Comparison of ENCODE assay signal across 8 mouse cellular contexts in genomic region chr6:128299292-128300133, GRCm38 (mm10). TPM values are rescaled to one million over a fixed set of nuclear protein-coding genes. Genes with fewer than 3 reads are reported as not detected.
DNase-seq lines count a peak whose midpoint lies in the region; ATAC-seq and TF ChIP-seq lines count a peak whose summit lies in the region.

No protein-coding gene starts in this region.

- ATAC-seq in kidney, embryonic 14.5 days (ENCODE audit: low FRiP score, low TSS enrichment) = peak; percentile 30; the same call in 1 of the 2 replicates
- 0 out of 2 replicates have a peak, but pooled peaks have one; percentile 12 for ATAC-seq in heart, embryonic 12.5 days (ENCODE audit: insufficient number of reproducible peaks, low FRiP score)
- ATAC-seq in liver, embryonic 12.5 days = 0 out of 2 replicates have a peak, but pooled peaks have one; percentile 13
- peak; percentile 22; the same call in 1 of the 2 replicates for ATAC-seq in stomach, postnatal 0 days (ENCODE audit: low FRiP score, low TSS enrichment)

- H3K9me3 ChIP-seq in kidney, embryonic 14.5 days (ENCODE audit: control insufficient read depth, low read length) = no peaks in the 10 kb centered on the region
- H3K9me3 ChIP-seq in heart, embryonic 12.5 days (replicated peaks) = no peaks in the 10 kb centered on the region
- no peaks in the 10 kb centered on the region for H3K9me3 ChIP-seq in liver, embryonic 12.5 days (replicated peaks)
- H3K9me3 ChIP-seq in stomach, postnatal 0 days (ENCODE audit: control insufficient read depth, low read length) = 0 out of 2 replicates have a peak, but pooled peaks cover 2% of the 10 kb centered on the region

- no peak for DNase-seq in kidney, postnatal 4 days
- DNase-seq in stomach, postnatal 0 days (ENCODE audit: low spot score) = no peak
- DNase-seq in adrenal gland, adult 18-20 months (ENCODE audit: low spot score in 2 of 2) = no peak
- DNase-seq in B cell, adult 2 months = no peak

- TF ChIP-seq CTCF in stomach, postnatal 0 days (IDR thresholded peaks at IDR 0.05; ENCODE audit: low read depth) = no peak

- no peak overlapping the region for H3K27ac ChIP-seq in kidney, embryonic 14.5 days (ENCODE audit: low read depth, low read length)
- peak overlapping the region; percentile 46 for H3K27ac ChIP-seq in brown adipose tissue, adult 24 weeks (replicated peaks; ENCODE audit: low read depth, low read length)
- no peak overlapping the region for H3K27ac ChIP-seq in heart, embryonic 12.5 days (ENCODE audit: poor library complexity, severe bottlenecking)
- no peak overlapping the region for H3K27ac ChIP-seq in liver, embryonic 12.5 days
- peak overlapping the region; percentile 82; the same call in 1 of the 2 replicates for H3K27ac ChIP-seq in stomach, postnatal 0 days (replicated peaks)

- H3K4me3 ChIP-seq in kidney, embryonic 14.5 days (ENCODE audit: low read length) = peak overlapping the region; percentile 71
- peak overlapping the region; percentile 76 for H3K4me3 ChIP-seq in brown adipose tissue, adult 24 weeks (ENCODE audit: insufficient read depth, low read depth, low read length)
- H3K4me3 ChIP-seq in heart, embryonic 12.5 days = peak overlapping the region; percentile 80
- H3K4me3 ChIP-seq in liver, embryonic 12.5 days = peak overlapping the region; percentile 56
- H3K4me3 ChIP-seq in stomach, postnatal 0 days (ENCODE audit: low read depth, low read length) = peak overlapping the region; percentile 65

- TF ChIP-seq EP300 in stomach, postnatal 0 days (optimal IDR thresholded peaks at IDR 0.05) = no peak

- H3K36me3 ChIP-seq in kidney, embryonic 14.5 days (ENCODE audit: control insufficient read depth, insufficient read depth, low read length) = no peaks in the 10 kb centered on the region
- no peaks in the 10 kb centered on the region for H3K36me3 ChIP-seq in heart, embryonic 12.5 days
- no peaks in the 10 kb centered on the region for H3K36me3 ChIP-seq in liver, embryonic 12.5 days
- no peaks in the 10 kb centered on the region for H3K36me3 ChIP-seq in stomach, postnatal 0 days (ENCODE audit: control insufficient read depth, insufficient read depth, low read length)

- peak overlapping the region; percentile 98 for H3K4me2 ChIP-seq in kidney, embryonic 14.5 days (replicated peaks; ENCODE audit: low read depth, low read length)
- peak overlapping the region; percentile 97 for H3K4me2 ChIP-seq in heart, embryonic 12.5 days
- H3K4me2 ChIP-seq in liver, embryonic 12.5 days = peak overlapping the region; percentile 69
- H3K4me2 ChIP-seq in stomach, postnatal 0 days (replicated peaks; ENCODE audit: low read depth) = peak overlapping the region; percentile 97

- H3K4me1 ChIP-seq in kidney, embryonic 14.5 days (ENCODE audit: control insufficient read depth, insufficient read depth, low read length) = peaks cover 10% of the 10 kb centered on the region
- peaks cover 24% of the 10 kb centered on the region for H3K4me1 ChIP-seq in brown adipose tissue, adult 24 weeks (ENCODE audit: control insufficient read depth, insufficient read depth, insufficient read length, low read length)
- peaks cover 43% of the 10 kb centered on the region for H3K4me1 ChIP-seq in heart, embryonic 12.5 days (replicated peaks)
- peaks cover 10% of the 10 kb centered on the region; the same call in 1 of the 2 replicates for H3K4me1 ChIP-seq in liver, embryonic 12.5 days
- peaks cover 8% of the 10 kb centered on the region for H3K4me1 ChIP-seq in stomach, postnatal 0 days (replicated peaks; ENCODE audit: control insufficient read depth, insufficient read depth)

- H3K27me3 ChIP-seq in kidney, embryonic 14.5 days (ENCODE audit: control insufficient read depth, insufficient read depth, low read length) = peaks cover 17% of the 10 kb centered on the region
- 0 out of 2 replicates have a peak, but pooled peaks cover 22% of the 10 kb centered on the region for H3K27me3 ChIP-seq in heart, embryonic 12.5 days (replicated peaks)
- peaks cover 65% of the 10 kb centered on the region for H3K27me3 ChIP-seq in liver, embryonic 12.5 days (replicated peaks)
- H3K27me3 ChIP-seq in stomach, postnatal 0 days (ENCODE audit: control insufficient read depth, insufficient read depth, low read length) = no peaks in the 10 kb centered on the region; the same call in 1 of the 2 replicates

- WGBS in kidney, embryonic 14.5 days = 1% methylated on average over 25 of the region's 25 CpGs
- under 1% methylated on average over 25 of the region's 25 CpGs for WGBS in heart, embryonic 12.5 days
- WGBS in liver, embryonic 12.5 days (ENCODE audit: insufficient replicate concordance) = 2% methylated on average over 25 of the region's 25 CpGs
- 3% methylated on average over 25 of the region's 25 CpGs for WGBS in stomach, postnatal 0 days

- H3K9ac ChIP-seq in kidney, embryonic 14.5 days (ENCODE audit: low read depth, low read length) = peak overlapping the region; percentile 67
- H3K9ac ChIP-seq in heart, embryonic 12.5 days = peak overlapping the region; percentile 82
- no peak overlapping the region for H3K9ac ChIP-seq in liver, embryonic 12.5 days
- peak overlapping the region; percentile 70 for H3K9ac ChIP-seq in stomach, postnatal 0 days (ENCODE audit: low read length)

RNA-seq across cellular contexts. Expression of gene Tead4, which starts 1.1 kb away (rescaled TPM):
- 1.5 and 2.2 TPM in 2 replicates for polyA plus RNA-seq in kidney, embryonic 14.5 days (2014; fragmentation: Nextera tagmentation; extraction: Ambion mirVana)
- polyA plus RNA-seq in brown adipose tissue, adult 24 weeks (2012; ENCODE audit: insufficient read depth, insufficient read length, missing spikeins) = 0.32 and 1.1 TPM in 2 replicates
- polyA plus RNA-seq in heart, embryonic 12.5 days (2016; fragmentation: Nextera tagmentation; extraction: Ambion mirVana) = 3.3 and 4.0 TPM in 2 replicates
- polyA plus RNA-seq in liver, embryonic 12.5 days (2016; fragmentation: Nextera tagmentation; extraction: Ambion mirVana) = 1.1 and 1.7 TPM in 2 replicates
- 1.5 and 2.2 TPM in 2 replicates for polyA plus RNA-seq in stomach, postnatal 0 days (2015; fragmentation: Nextera tagmentation; extraction: Ambion mirVana)
- 1 to 10 TPM; 2.6 to 3.8 TPM for total RNA-seq in adrenal gland, adult 18-20 months (2021)

RNA-seq across cellular contexts. Expression of gene Tulp3, which starts 56.1 kb away (rescaled TPM):
- polyA plus RNA-seq in kidney, embryonic 14.5 days (2014; fragmentation: Nextera tagmentation; extraction: Ambion mirVana) = 22.3 and 28.1 TPM in 2 replicates
- 4.2 and 6.4 TPM in 2 replicates for polyA plus RNA-seq in brown adipose tissue, adult 24 weeks (2012; ENCODE audit: insufficient read depth, insufficient read length, missing spikeins)
- 8.2 and 10.6 TPM in 2 replicates for polyA plus RNA-seq in heart, embryonic 12.5 days (2016; fragmentation: Nextera tagmentation; extraction: Ambion mirVana)
- 4.7 and 4.8 TPM in 2 replicates for polyA plus RNA-seq in liver, embryonic 12.5 days (2016; fragmentation: Nextera tagmentation; extraction: Ambion mirVana)
- 5.0 and 5.3 TPM in 2 replicates for polyA plus RNA-seq in stomach, postnatal 0 days (2015; fragmentation: Nextera tagmentation; extraction: Ambion mirVana)
- 10 to 100 TPM; 22.0 to 36.4 TPM for total RNA-seq in adrenal gland, adult 18-20 months (2021)

Comparison
In these comparisons a context has a peak if more than half of its experiments do, and no peak if none do; other contexts are left out.
1. H3K27ac ChIP-seq: peak in brown adipose tissue, adult 24 weeks (single experiment) and stomach, postnatal 0 days (single experiment); none in kidney, embryonic 14.5 days (single experiment), heart, embryonic 12.5 days (single experiment) and liver, embryonic 12.5 days (single experiment).
2. Peak in every context shown above with its lines, with median percentiles within 50 percentile points of each other: ATAC-seq, H3K4me2 ChIP-seq and H3K4me3 ChIP-seq.